Mouse (Mus musculus) limb, embryonic 13.5 days (tissue): ENCODE data around the gene Plekhg6. TPM values are rescaled to one million over a fixed set of nuclear protein-coding genes. Genes with fewer than 3 reads are reported as not detected.
A peak's percentile ranks its signal among the peaks of the same experiment; 100 is the strongest.

Source experiments
- ATAC-seq: fragments of 200-750 bp; cut with Nextera tagmentation; 2 replicates; pipeline ENCODE4 v1.8.0; 2017; ENCODE audit warnings: low read depth, moderate number of reproducible peaks, moderate TSS enrichment; ENCODE audit not compliant: low FRiP score
- H3K27ac ChIP-seq: fragments of 300-500 bp; sonication (generic); 2 replicates; pipeline ENCODE4 v1.5.1; 2015; ENCODE audit warnings: inconsistent platforms, mild to moderate bottlenecking, moderate library complexity
- H3K27me3 ChIP-seq: fragments of 300-500 bp; sonication (generic); 2 replicates; pipeline ENCODE4 v1.6.1; 2015; ENCODE audit warnings: mild to moderate bottlenecking, inconsistent platforms
- H3K36me3 ChIP-seq: fragments of 300-500 bp; sonication (generic); 2 replicates; pipeline ENCODE4 v1.6.1; 2015; ENCODE audit warnings: inconsistent platforms, mild to moderate bottlenecking, moderate library complexity
- H3K4me1 ChIP-seq: fragments of 300-500 bp; sonication (generic); 2 replicates; pipeline ENCODE4 v1.6.1; 2015; ENCODE audit warnings: inconsistent platforms
- H3K4me2 ChIP-seq: fragments of 300-500 bp; sonication (generic); replicated peaks from 2 replicates; pipeline ENCODE4 v1.6.1; 2015; ENCODE audit warnings: inconsistent platforms, mild to moderate bottlenecking, moderate library complexity
- H3K4me3 ChIP-seq: fragments of 300-500 bp; sonication (generic); 2 replicates; pipeline ENCODE4 v1.5.1; 2015; ENCODE audit warnings: moderate library complexity, mild to moderate bottlenecking, inconsistent platforms
- H3K9ac ChIP-seq: fragments of 300-500 bp; sonication (generic); 2 replicates; pipeline ENCODE4 v1.6.1; 2015; ENCODE audit warnings: mild to moderate bottlenecking, inconsistent platforms
- H3K9me3 ChIP-seq: fragments of 300-500 bp; sonication (generic); 2 replicates; pipeline ENCODE4 v1.6.1; 2016; ENCODE audit warnings: inconsistent platforms
- WGBS: fragments of 180-500 bp; shearing (Covaris S2); methylation state at CpG from one replicate; pipeline ENCODE4 v1.1.7; 2015; 5-methylcytosine and 5-hydroxymethylcytosine counted together
- polyA plus RNA-seq: library from polyadenylated mRNA; unstranded; fragments of >200 nt; fragmentation: Nextera tagmentation; extraction: Ambion mirVana; gene quantifications from 2 replicates; pipeline ENCODE4 v1.2.1, GENCODE M21; 2015

Gene Plekhg6
- 0.67 and 0.86 TPM in 2 replicates for polyA plus RNA-seq

DNA sequence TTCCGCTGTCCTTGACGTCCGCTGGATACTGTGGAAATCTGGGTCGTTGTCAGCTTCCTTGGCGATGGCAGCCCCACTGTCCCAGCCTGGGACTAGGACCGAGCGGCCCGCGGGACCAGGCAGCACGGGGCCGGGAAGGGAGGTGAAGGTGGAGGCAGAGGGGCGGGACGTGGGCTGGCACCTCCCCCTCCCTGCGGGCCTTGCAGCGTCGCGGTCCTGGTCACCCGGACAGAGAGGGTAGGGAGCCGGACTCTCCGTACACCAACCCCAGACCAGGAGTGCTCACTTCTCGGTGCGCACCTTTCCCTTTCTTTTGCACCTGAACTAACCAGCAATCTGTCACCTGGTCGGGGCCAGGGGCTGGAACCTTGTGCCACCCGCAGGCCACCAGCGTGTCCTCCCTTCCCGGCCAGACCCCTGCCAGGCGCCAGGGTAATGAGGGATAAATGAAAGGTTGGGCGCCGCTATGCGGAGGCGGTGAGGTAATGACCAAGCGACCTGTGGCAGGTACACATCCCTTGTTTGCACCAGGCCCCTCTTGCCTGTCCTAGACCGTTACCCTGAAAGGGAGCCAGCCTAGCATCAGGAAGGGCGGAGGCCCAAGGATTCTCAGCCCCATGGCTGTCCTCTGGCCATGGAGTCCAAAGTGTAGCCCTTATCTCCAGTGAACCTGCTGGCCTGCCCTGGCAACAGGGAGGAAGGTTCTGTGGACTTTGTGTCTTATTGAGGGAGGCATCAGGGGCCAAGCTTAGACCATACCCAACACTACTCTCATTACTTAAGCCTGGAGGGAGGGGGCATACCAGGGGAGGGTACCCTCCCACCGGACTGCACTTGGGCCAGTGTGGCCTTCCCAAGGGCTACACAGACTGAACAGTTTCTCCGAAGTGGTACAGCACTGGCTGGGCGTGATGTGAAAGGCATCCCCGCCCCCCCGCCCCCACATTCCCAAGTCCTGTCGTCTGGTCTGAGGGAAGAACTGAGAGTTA, at the start of gene Plekhg6:
Gene Plekhg6, minus strand, starts transcription at position 422 of the 989 bp plus-strand sequence.
- Histone ChIP-seq H3K4me1 (peaks cover 22% of the 10 kb centered on the region), H3K9ac (peak within 1 kb of the TSS; percentile 58), H3K4me3 (peak within 1 kb of the TSS; percentile 47), H3K27me3 (peaks cover 75% of the 10 kb centered on the region), H3K27ac (no peak within 1 kb of the TSS), H3K9me3 (no peaks in the 10 kb centered on the region), H3K4me2 (peak within 1 kb of the TSS; percentile 80), H3K36me3 (no peaks in the 10 kb centered on the region)
- 9% methylated on average over 40 of the region's 40 CpGs for WGBS
- no peak for ATAC-seq

DNA sequence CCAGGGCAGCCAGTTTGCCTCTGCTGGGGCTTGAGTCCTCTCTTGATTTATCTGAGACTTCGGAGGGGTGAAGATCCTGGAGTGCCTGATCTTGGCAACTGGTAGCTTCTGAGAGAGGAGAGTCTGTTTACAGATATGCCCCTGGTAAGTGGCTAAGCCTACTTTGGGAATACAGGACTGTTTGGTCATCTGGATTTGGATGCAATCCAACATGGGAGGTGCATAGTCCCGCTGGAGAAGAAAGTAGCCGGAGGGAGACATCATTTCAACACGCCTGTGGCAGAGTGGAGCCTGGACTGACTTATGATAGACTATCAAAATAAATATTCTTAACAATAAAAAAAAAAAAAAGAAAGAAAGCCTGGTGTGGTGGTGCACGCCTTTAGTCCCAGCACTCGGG, 49.1 kb upstream of the Plekhg6 start:
- Histone ChIP-seq H3K4me1 (peaks cover 31% of the 10 kb centered on the region), H3K4me3 (no peak overlapping the region), H3K9ac (no peak overlapping the region), H3K27ac (no peak overlapping the region), H3K36me3 (no peaks in the 10 kb centered on the region), H3K27me3 (no peaks in the 10 kb centered on the region), H3K9me3 (no peaks in the 10 kb centered on the region), H3K4me2 (no peak overlapping the region)
- no peak for ATAC-seq
- WGBS: 93% methylated on average over 6 of the region's 6 CpGs

DNA sequence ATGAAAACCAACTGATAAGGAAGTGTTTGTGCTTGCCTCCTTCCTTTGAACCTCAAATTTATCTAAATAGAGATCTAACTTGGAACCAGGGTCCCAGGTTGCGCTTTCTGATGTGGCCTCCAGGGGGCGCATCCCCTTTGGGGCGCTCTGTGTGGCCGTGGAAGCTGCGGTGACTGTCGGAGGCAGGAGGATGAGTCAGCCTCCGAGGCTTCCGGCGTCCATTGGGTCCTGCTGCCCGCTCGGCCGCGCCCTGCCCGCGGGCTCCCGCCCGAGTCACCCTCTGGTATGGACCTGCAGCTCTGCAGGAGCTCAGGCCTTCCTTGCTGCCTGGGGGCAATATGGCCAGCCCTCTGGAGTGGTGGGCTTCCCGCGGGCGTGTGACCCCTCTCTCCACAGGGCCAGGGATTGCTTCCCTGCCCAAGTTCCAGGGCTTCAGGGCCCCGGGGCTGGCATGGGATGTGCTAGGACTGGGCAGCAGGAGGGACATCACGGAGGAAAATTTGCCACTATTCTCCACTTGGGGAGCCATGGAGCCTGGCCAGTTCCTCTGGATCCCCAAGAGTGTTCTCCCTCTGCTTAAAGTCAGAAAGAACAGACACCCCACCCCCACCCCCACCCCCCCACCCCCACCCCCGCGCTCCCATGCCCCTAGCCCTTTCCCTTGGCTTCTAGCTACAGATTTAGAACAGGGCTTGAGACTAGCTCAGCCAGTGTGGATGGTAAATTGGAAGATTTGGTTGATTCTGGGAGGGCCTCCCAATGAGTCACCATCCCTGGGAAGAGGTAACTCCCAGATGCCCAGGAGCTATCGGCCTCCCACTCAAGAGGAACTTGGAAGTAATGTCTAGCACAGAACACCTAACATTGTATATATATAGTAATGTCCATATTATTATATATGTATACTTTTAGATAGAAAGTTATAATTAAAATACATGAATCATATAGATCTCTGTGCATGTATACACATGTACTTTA, 46.1 kb upstream of the Plekhg6 start:
- H3K9ac ChIP-seq: peak overlapping the region; percentile 65
- H3K4me2 ChIP-seq: peak overlapping the region; percentile 89
- no peaks in the 10 kb centered on the region for H3K9me3 ChIP-seq
- peaks cover 51% of the 10 kb centered on the region for H3K4me1 ChIP-seq
- peak overlapping the region; percentile 47 for H3K4me3 ChIP-seq
- WGBS: 3% methylated on average over 25 of the region's 25 CpGs
- no peaks in the 10 kb centered on the region for H3K36me3 ChIP-seq
- peak; percentile 71 for ATAC-seq
- peak overlapping the region; percentile 69; the same call in 1 of the 2 replicates for H3K27ac ChIP-seq
- H3K27me3 ChIP-seq: no peaks in the 10 kb centered on the region

DNA sequence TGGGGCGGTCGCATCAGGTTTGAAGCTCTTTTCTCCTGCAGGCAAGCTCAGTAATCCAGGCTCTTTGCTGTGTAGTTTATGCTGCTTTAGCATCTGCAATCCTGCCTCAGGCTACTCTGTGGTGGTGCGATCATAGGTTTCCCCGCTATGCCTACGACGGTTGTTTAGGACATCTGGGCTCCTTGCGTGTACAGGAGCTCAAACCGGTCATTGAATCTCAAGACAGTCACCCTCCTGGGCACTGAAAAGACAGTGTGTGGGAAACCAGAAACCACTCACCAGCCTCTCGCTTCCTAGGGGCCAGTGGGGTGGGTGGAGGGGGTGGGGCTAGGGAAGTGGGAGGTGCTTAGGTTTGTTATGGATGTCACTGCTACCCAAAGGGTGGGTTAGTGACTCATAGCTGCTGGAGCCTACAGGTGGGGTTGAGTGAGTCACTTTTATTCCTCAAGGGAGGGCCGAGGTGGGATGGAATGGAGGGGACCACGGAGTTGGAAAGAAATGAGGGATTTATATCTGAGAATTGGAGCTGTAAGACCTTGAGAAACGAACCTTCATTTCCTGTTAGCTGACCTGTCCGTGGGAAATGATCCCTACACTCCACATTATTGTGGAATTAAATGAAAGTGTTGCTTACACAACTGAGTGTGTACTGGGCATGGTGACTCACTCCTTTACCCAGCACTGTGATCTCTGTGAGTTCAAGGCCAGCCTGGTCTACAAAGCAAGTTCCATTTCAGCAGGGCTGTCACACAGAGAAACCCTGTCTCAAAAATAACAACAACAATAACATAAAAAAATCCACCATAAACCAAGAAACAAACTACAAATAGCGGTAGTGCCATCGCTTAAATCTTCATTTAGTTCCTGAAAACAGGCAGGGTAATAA, 44.9 kb upstream of the Plekhg6 start:
- Histone ChIP-seq H3K4me2 (0 out of 2 replicates have a peak overlapping the region, but pooled peaks have one; percentile 14), H3K4me1 (peaks cover 52% of the 10 kb centered on the region), H3K27ac (no peak overlapping the region)

DNA sequence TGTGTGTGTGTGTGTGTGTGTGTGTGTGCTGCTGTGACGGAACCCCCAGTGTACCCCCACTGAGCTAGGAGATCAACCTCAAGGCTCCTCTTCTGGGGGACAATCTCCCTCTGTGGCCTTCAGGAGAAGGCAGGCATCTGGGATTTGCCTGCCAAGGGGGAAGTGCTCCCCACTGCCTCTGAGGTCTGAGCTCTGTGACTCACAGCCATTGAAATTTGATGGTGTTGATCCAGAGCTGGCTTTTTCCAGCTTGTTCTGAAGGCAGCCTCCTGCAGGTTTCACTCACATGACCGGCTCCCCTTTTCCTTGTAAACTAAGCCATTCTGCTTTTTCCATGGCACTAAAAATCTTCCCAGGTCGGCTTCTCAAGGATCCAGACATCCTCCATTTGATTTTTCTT, 43.6 kb upstream of the Plekhg6 start:
- no peak overlapping the region for H3K4me3 ChIP-seq
- H3K9me3 ChIP-seq: no peaks in the 10 kb centered on the region
- H3K4me2 ChIP-seq: no peak overlapping the region
- peaks cover 48% of the 10 kb centered on the region for H3K4me1 ChIP-seq
- H3K36me3 ChIP-seq: no peaks in the 10 kb centered on the region
- peak overlapping the region; percentile 79 for H3K27ac ChIP-seq
- 0 out of 2 replicates have a peak, but pooled peaks have one; percentile 5 for ATAC-seq
- H3K27me3 ChIP-seq: no peaks in the 10 kb centered on the region
- no peak overlapping the region for H3K9ac ChIP-seq
- WGBS: 39% methylated on average over 3 of the region's 3 CpGs

More for the DNA sequence above, 44.9 kb upstream of the Plekhg6 start:
- Histone ChIP-seq H3K27me3 (no peaks in the 10 kb centered on the region), H3K36me3 (no peaks in the 10 kb centered on the region), H3K9me3 (no peaks in the 10 kb centered on the region), H3K9ac (no peak overlapping the region), H3K4me3 (no peak overlapping the region)
- no peak for ATAC-seq
- WGBS: 49% methylated on average over 15 of the region's 15 CpGs

DNA sequence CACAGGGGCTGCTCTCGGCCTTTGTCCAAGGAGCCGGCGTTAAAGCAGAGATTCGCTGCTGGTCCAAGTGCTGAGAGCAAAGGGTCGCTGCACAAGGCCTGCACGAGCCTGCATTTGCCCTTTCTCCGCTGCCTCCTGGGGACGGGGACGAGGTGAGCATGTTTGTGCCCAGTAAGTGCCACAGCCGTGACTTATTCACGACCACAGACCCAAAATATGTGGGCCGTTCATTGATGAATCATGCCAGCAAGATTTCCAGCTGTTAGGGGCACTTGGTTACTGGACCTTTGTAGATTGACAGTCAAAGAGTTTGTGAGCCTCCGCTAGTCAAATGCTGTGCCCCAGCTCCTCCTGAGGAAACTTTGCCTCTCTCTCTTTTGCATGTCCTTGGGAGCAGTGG, 42.9 kb upstream of the Plekhg6 start:
- no peaks in the 10 kb centered on the region for H3K36me3 ChIP-seq
- H3K9me3 ChIP-seq: no peaks in the 10 kb centered on the region
- no peaks in the 10 kb centered on the region for H3K27me3 ChIP-seq
- no peak for ATAC-seq
- no peak overlapping the region for H3K4me3 ChIP-seq
- 57% methylated on average over 13 of the region's 13 CpGs for WGBS
- H3K4me1 ChIP-seq: peaks cover 48% of the 10 kb centered on the region
- no peak overlapping the region; the same call in 1 of the 2 replicates for H3K27ac ChIP-seq
- H3K9ac ChIP-seq: no peak overlapping the region
- no peak overlapping the region for H3K4me2 ChIP-seq

DNA sequence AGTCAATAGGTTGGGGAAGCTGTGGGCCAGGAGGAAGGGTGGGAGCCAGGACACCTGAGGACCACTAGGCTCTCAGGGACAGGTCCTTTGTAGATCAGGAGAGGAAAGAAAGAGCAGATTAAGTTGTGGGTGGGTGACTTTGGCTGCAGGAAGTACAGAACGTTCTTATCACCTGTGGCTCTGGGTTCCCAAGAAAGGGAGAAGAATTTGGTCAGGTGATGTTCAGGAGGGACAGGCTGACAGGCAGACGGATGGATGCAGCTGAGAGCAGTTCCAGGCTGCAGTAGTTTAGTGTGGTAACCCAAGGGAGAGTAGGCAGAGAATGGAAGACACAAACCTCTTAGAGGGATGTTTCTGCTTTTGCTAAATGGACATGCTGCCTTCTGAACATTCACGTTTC, 42.5 kb upstream of the Plekhg6 start:
- peak overlapping the region; percentile 43; the same call in 1 of the 2 replicates for H3K9ac ChIP-seq
- H3K4me1 ChIP-seq: peaks cover 48% of the 10 kb centered on the region
- no peaks in the 10 kb centered on the region for H3K36me3 ChIP-seq
- no peak for ATAC-seq
- H3K4me2 ChIP-seq: peak overlapping the region; percentile 51
- H3K27ac ChIP-seq: peak overlapping the region; percentile 33; the same call in 1 of the 2 replicates
- H3K9me3 ChIP-seq: no peaks in the 10 kb centered on the region
- 41% methylated on average over 3 of the region's 3 CpGs for WGBS
- peaks cover under 1% of the 10 kb centered on the region; the same call in 1 of the 2 replicates for H3K27me3 ChIP-seq
- H3K4me3 ChIP-seq: no peak overlapping the region

DNA sequence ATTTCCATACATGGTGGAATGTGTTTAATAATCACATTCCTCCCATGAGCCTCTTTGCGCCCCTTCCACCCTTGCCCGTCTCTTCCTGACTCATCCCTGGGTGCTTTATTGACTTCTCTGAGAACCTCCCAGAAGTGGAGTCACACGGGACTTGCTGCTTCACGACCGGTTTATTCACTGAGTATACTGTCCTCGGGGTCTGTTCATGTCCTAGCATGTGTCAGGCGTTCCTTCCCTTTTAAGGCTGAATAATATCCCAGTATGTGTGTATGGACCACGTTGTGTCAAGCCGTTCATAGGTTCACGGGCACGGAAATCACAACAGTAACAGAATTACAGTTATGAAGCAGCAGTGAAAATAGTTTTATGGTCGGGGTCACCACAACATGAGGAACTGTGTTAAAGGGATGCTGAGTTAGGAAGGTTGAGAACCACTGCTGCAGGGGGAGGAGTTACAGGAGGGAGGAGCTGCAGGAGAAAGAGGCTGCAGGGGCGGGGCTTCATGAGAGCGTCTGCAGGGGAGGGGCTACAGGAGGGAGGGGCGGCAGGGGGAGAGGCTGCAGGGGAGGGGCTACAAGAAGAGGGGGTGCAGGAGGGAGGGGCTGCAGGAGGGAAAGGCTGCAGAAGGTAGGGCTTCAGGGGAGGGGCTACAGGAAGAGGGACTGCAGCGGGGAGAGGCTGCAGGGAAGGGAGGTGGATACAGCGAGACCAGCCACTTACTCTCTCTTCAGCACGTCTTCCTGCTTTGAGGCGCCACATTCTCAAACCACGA, 41.6 kb upstream of the Plekhg6 start:
- Histone ChIP-seq H3K9ac (peak overlapping the region; percentile 43; the same call in 1 of the 2 replicates), H3K27me3 (peaks cover 5% of the 10 kb centered on the region; the same call in 1 of the 2 replicates), H3K9me3 (no peaks in the 10 kb centered on the region), H3K36me3 (no peaks in the 10 kb centered on the region), H3K4me1 (peaks cover 43% of the 10 kb centered on the region), H3K27ac (peak overlapping the region; percentile 39; the same call in 1 of the 2 replicates), H3K4me2 (peak overlapping the region; percentile 51), H3K4me3 (peak overlapping the region; percentile 15)
- WGBS: 21% methylated on average over 19 of the region's 20 CpGs
- ATAC-seq: peak; percentile 37; the same call in 1 of the 2 replicates

DNA sequence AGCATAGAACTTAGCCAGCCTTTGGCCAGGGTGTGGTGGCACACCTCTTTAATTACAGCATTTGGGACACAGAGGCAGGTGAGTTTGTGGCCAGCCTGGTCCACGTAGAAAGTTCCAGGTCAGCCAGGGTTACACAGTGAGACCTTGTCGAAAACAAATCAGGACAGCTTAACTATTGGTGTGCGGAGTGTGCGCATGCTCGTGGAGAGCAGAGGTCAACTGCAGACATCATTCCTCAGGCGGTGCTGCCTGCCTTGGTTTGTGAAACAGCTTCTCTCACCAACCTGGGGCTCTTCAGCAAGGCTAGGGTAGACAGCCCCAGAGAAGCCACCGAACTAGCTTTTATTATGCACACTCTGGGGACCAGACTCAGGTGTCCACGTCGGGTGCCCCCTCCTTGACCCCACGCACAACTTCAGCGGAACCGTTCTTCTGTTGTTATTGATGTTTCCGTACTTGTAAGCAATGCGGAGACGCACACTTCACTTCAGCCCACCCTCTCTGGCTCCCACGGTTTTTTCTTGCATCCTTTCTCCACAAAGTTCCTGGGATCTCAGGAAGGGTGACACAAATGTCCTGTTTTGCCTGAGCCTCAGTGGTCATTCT, 40.0 kb upstream of the Plekhg6 start:
- no peaks in the 10 kb centered on the region for H3K36me3 ChIP-seq
- no peaks in the 10 kb centered on the region for H3K9me3 ChIP-seq
- H3K9ac ChIP-seq: no peak overlapping the region
- H3K4me1 ChIP-seq: peaks cover 37% of the 10 kb centered on the region
- H3K27me3 ChIP-seq: peaks cover 5% of the 10 kb centered on the region; the same call in 1 of the 2 replicates
- ATAC-seq: no peak
- H3K27ac ChIP-seq: no peak overlapping the region; the same call in 1 of the 2 replicates
- 62% methylated on average over 16 of the region's 16 CpGs for WGBS
- no peak overlapping the region for H3K4me3 ChIP-seq
- H3K4me2 ChIP-seq: no peak overlapping the region

DNA sequence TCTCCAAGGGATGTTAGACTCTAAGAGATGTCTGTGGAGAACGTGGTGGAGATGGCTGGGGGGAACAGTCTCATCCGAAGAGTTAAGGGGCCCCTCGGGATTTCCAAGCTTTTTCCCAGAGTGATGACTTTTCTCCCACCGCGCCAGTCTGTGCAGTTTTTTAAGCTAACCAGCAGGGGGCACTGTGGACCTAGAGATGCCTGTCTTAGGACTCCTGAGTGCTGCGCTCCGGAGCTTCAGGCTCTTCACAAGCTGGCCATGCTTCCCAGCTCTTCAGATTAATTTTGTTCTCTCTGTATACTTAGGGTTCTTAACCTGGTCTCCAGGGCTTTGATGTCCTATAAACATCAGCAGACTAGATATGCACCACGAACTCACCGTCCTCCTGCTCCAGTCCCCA, 38.2 kb upstream of the Plekhg6 start:
- H3K4me2 ChIP-seq: no peak overlapping the region
- no peak overlapping the region for H3K4me3 ChIP-seq
- H3K27ac ChIP-seq: no peak overlapping the region
- no peaks in the 10 kb centered on the region for H3K36me3 ChIP-seq
- peaks cover 5% of the 10 kb centered on the region; the same call in 1 of the 2 replicates for H3K27me3 ChIP-seq
- no peaks in the 10 kb centered on the region for H3K9me3 ChIP-seq
- ATAC-seq: 0 out of 2 replicates have a peak, but pooled peaks have one; percentile 42
- WGBS: 14% methylated on average over 9 of the region's 9 CpGs
- H3K9ac ChIP-seq: no peak overlapping the region
- peaks cover 24% of the 10 kb centered on the region for H3K4me1 ChIP-seq
